Mouse (Mus musculus) cerebellum, adult 11-12 months (tissue): Measurements from ENCODE around the gene Rabgap1.
"Not testable (repeated sequence)": the region's sequence is repeated elsewhere in the genome, so short reads cannot be mapped to it uniquely, and the experiment has no call there.

Experiments used
- DNase-seq: peaks from one replicate; pipeline ENCODE4 v3.0.0; 2022

Rabgap1 gene

DNA sequence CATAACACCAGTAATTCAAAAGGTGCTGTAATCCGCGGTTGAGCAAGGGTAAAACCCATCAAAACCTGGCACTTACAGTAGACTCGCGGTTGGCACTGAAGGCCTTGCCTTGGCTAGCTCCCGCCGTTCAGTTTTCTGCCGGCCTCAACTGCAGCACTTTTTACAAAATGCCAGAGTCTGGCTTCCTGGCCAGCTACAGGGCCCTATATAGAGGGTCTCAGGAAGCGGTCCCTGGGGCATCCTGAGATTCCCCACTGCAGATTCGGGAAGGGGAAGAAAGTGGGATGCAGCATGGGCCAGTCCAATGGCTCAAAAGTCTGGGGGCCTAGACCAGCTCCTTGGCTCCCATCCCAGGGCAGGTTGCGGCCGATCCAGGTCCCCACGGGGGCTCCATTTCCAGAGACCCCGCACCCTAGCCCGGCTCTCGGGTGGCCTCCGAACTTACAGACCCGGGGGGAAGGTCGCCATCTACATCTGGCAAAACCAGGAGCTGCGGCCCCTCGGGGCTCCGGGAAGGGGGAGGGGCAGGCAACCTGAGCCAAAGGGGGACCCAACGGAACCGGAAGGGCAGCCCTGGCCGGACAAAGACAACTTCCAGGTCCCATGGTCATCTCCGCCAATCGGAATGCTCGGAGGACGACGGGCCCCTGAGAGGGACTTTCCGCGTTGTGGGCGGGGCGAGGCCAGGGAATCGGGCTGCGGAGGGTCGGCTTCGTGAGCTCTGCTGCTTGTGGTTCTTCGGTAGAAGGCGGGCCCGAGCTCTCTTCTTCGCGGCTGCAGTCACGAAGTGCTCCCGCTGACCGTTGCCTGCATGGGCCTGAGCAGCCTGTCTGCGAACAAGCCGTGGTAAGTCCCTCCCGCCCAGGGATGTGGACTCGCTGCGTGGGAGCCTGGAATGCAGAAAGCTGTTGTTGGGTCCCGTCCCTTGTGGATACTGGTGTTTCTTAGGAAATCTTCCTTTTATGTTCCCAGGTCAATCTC is at the start of gene Rabgap1, which contains the start of the genes Zbtb26 and Zbtb6:
Gene Rabgap1 (plus strand): TSS at position 669 of the 981 bp plus-strand sequence.
Gene Zbtb26 (minus strand): TSS at position 525 of the 981 bp plus-strand sequence.
Gene Zbtb6 (minus strand): TSS at position 561 of the 981 bp plus-strand sequence.
- peak; percentile 94 for DNase-seq

DNA sequence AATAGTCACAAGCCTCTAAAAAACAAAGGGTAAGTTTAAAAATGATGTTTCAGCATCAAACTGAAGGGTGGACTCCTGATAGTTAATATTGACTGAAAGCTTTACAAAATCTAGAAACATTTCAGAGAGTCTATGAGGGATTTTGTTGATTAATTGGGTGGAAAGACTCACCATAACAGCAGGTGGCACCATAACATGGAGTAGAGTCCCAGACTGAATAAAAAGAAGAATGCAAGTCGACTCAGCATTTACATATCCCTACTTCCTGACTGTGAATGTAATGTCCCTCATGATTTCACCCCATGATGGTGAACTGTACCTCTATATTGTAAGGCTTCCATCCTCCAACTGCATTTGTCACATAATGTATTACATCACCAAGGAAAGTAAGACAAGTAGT is 47.5 kb upstream of the Rabgap1 start:
- DNase-seq = no peak

DNA sequence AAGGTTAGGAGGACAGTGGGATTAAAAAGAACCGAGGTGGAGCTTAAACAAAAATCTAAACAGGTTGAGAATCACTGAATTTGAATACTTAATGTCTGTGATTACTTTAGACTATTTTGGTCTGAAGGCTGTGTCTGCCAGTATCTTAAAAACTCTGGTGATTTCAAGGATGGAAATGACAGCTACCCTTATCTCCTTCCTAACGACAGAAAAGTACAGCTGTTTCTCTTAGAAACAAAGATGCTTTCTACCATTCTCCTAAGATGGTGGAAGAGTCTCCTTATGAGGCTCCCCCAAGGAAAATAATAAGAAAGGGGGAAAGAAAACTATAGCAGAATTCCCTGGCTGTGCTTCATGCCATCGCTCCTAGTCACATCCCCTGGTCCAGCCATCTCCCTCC is 21.2 kb upstream of the Rabgap1 start:
- no peak for DNase-seq

DNA sequence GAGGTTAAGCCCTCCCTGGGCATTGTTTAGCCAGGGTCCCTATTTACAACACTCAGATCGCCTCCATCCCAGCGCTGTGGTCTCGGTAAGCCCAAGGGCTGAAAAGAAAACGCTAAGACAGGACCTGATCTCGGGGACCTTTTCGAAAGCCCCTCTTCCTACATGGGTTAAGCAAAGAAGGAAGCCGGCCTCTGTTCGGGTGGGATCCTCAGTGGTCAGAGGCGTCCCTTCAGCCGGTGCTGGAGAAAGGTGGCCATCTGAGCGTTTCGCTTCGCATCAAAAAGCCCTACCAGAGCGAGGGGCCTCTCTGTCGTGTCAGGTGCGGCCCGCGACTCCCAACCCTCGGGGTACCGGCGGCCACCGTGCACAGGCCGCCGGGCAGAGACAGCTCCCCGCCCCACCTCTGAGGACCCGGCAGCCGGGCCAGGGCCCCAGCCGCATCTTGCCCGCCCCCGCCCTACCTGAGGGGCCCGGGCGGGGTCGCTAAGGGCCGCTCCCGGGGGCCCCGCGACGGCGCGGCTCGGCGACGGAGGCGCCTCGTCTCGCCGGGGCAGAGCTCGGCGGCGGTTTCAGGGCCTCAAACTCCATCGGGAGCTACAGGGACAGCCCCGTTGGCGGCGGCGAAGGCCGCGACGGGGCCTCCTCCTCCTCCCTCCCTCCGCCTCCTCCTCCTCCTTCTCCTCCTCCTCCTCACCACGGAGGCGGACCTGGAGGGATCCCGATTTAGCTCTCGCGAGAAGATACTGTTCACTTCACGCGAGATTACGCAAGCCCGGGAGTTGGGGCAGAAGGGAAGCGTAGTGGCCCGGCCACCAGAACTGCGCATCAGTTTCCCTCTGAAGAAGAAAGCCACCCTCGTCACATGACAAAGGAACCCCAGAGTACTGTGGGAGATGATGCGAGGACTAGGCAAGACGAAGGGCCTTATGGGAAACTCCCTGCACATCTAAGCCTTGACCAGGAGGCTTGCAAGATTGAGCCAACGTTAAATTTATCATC is 20.5 kb upstream of the Rabgap1 start, which contains the start of gene Rc3h2:
Gene Rc3h2 (minus strand): TSS at position 598 of the 999 bp plus-strand sequence.
- peak; percentile 98 for DNase-seq

DNA sequence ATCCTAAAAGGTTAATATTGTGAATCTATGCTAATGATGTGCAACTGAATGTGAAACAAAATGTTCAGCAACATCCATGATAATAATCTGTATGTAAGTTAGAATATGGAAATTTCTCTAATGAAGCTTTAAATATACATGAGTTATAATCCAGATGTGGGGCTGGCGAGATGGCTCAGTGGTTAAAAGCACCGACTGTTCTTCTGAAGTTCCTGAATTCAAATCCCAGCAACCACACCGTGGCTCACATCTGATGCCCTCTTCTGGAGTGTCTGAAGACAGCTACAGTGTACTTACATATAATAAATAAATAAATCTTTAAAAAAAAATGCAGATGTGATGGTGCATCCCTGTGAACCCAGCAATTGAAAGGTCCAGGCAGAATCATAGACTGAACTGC is 19.4 kb upstream of the Rabgap1 start:
- peak; percentile 26 for DNase-seq

DNA sequence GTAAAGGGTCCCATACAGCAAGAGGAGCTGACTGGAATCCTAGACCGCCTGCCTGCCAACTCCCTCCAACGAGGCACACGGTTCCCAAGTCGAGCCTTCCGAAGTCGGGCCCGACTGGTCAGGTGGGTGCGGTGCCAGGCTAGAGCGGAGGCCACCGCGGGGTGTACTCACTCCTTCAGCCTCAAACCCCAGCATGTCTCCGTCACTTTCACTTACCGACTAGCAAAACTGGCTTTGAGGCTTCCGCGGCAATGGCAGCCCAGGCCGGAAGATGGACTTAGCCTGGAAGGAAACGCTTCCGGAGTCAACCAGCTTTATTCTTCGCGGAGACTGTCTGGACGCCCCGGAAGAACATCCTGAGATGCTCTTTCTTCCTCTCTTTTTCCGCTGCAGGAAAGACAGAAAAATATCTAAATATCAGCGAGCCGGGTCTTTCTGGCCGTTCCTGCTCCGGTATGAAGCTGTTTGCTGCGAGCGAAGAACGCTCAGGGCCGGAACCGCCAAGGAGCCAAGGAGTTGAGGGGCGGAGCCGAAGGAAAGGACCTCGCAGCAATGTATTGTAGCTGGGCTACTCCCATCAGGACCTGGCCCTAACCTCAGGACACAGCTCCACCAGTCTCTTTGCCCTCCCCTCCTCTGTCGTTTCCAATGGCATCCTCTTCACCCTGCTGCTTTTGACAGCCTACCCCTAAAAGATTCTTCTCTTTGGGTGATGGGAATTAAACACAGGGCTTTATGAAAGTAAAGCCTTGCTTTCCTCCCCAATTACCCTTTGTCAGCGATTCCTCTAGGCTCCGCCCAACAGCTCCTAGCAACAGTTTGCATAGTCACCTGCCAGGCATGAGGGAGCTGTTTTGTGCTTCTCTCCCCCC is 12.2 kb upstream of the Rabgap1 start:
- DNase-seq = peak; percentile 87

DNA sequence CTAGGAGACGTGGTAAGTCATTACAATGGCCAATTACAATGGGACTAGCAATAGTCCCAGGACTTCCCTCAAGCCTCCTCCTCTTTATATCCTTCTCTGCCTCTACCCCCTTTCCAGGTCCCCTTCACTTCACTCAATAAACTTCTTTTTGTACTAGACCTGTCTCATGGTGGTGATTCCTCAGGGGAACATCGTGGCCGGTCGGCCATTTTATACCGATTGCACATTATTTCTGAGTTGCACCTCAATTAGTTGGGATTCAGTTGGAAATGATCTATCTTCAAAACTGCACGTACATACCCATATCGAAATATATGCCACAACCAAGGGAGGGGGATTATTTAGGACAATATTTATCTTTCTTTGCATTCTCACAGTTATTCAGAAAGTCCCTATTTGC is 11.5 kb upstream of the Rabgap1 start:
- no peak for DNase-seq

DNA sequence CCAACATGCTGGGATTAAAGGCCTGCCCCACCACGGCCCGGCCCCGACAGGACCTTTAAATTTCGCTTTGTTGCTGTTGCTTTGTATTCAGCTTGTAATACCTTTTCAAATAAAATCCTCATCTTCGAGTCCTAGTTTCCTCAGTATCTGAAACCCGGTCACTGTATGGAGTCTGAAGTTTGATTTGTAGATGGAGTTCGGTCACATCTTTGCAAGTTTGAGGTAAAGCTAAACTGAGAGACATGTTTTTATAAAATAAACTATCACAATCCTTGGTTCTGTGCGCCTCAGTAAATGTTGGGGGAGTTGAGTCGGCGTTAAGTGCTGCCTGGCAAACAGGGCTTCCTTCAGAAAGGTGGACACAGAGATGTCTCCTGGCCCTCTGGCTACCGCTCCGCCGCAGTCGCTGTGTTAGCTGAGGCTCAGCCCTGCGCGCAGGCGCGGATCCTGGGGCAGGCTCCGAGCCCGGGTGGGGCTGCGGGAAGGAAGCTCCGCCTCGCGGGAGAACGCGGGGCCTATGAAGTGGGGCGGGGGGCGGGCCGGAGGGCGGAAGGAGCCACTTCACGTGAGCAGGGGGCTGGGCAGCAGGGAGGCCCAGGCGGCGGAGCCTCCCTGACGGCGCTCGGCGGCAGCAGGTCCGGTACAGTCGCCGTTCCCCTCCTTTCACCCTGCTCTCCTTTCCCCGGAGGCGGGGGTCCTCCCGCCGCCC is 8.7 kb downstream of the Rabgap1 start:
- peak; percentile 94 for DNase-seq

DNA sequence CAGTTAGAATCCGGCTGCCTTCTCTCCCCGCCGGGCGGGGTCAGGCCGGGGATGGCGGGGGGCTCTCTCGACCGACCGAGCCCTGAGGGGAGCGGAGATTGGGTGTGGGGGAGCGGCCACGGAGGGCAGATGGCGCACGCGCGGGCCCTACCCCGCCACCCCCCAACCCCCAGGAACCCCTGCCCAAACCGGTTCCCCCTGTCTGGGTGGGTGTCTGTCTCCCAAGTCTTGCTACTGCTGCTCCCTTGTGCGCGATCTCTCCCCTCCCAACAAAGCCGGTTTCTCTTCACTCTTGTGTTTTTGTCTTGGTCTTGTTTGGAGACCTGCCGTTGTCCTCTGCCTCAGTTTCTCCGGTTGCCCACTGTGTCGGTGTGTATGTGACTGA is 9.3 kb downstream of the Rabgap1 start:
- DNase-seq = no peak

DNA sequence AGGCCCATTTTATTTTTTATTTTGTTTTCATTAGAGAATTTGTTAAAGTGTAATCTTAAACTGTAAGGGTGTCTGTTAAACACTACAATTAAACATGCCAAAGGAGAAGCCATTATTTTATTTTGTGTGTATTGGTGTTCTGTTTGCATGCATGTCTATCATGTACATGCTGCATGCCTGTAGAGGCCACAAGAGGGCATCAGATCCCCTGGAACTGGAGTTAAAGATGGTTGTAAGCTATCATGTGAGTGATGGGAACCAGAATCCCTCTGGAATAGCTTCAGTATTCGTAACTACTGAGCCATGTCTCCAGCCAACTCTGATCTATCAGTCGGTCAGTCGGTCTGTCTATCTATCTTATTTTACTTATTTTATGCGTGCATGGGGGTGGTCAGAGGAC is 17.6 kb downstream of the Rabgap1 start:
- no peak for DNase-seq

DNA sequence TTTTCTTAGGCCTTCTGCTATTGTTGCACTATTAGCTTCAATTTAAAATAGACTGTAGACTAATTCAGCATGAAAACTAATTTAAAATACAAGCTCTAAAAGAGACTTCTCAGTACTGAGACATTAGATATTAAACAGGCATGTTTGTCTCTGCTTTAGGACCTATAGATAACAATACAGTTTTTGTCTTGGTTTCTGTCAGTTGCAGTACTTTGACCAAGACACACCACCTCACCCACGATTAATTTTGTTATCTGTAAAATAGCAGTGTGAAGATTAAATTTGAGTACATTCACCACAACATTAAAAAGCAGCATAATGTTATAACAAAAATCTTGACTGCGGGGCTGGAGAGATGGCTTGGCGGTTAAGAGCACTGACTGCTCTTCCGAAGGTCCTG is 23.2 kb downstream of the Rabgap1 start:
- no peak for DNase-seq

DNA sequence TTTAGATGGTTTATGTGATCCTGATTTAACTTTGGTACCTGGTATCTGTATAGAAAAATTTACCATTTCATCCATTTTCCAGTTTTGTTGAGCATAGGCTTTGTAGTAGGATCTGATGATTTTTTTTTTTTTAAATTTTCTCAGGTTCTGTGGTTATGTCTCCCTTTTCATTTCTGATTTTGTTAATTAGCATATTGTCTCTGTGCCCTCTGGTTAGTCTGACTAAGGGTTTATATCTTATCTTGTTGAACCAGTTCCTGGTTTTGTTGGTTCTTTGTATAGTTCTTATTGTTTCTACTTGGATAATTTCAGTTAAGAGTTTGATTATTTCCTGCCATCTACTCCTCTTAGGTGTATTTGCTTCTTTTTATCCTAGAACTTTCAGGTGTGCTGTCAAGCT is 36.5 kb downstream of the Rabgap1 start:
- no peak for DNase-seq

DNA sequence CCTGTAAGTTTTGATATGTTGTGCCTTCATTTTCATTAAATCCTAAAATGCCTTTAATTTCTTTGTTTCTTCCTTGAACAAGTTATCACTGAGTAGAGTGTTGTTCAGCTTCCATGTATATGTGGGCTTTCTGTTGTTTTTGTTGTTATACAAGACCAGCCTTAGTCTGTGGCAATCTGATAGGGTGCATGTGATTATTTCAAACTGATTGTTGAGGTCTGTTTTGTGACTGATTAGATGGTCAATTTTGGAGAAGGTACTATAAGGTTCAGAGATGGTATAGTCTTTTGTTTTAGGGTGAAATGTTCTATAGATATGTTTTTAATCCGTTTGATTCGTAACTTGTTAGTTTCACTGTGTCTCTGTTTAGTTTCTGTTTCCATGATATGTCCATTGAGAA is 37.0 kb downstream of the Rabgap1 start:
- no peak for DNase-seq

DNA sequence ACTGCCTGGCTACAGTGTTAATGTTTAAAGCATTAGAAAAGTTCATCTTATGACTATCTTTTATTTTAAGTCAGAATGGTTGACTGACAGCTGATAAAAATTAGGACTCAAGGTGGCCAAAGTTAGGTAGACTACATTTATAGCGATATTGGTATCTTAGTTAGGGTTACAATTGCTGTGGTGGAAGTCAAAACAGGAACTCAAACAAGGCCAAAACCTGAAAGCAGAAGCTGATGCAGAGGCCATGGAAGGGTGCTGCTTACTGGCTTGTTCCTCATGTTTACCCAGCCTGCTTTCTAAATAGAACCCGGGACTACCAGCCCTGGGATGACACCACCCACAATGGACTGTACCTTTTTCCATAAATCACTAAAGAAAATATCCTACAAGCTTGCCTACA is 41.1 kb downstream of the Rabgap1 start:
- DNase-seq = no peak

DNA sequence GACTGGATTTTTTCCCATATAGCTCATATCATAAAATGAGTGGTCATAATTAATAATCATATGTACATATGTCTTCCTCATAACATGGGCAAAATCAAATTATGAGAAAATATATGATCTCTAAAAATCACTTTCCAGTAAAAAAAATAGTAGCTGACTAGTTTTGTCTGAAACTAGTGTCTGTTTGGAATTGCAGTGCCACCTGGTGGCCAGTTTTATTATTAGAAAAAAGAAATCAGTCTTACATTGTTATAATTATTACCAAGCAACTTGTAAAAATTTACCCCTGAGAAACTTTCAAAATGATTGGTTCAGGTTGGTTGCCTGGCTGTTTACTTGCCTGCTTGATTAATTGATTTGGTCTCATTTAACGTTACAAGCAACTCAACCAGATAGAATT is 42.3 kb downstream of the Rabgap1 start:
- DNase-seq = no peak

DNA sequence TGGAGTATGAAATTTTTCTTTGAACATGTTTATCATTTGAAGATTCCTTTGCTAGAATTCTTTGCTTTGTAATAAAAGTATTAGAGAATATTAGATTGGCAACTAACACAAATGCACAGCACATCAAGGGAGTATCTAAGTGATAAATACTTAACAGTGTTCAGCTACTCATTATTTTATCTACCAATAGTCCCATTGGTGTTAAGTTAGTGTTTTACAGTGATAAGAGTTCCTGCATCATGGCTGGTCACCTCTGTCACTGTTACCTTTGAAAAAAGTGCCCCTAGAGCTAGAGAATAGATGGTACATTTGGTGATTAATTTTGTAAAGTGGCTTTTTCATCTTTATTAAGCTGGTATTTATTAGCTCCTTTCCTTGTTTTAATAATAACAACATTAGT is 43.3 kb downstream of the Rabgap1 start:
- DNase-seq = no peak

DNA sequence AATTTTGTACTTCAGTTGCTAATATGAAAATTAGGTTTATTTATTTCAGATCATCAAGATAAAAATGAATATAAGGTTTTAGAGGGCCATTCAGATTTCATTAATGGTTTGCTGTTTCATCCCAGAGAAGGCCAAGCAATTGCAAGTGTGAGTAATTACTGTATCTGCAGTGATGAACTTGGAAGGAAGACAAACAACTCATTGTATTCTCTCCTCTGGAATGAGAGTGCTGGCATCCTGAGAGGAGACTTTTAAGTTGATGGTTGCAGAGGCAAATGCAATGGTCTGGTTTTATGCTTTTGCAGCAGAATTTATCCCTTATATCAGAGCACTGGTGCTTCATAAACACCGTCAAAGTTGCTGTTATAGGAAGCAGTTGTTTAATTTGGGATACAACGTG is 45.9 kb downstream of the Rabgap1 start:
- DNase-seq = no peak

DNA sequence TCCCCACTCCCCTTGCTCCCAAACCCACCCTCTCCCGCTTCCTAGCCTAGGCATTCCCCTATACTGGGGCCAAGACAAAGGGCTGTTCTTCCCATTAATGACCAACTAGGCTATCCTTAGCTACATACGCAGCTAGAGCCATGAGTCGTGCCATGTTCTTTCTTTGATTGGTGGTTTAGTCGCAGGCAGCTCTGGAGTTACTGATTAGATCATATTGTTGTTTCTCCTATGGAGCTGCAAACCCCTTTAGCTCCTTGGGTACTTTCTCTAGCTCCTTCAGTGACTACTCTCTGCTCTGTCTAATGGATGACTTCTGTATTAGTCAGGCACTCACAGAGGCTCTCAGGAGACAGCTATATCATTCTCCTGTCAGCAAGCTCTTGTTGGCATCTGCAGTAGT is 54.2 kb downstream of the Rabgap1 start:
- DNase-seq = no peak

DNA sequence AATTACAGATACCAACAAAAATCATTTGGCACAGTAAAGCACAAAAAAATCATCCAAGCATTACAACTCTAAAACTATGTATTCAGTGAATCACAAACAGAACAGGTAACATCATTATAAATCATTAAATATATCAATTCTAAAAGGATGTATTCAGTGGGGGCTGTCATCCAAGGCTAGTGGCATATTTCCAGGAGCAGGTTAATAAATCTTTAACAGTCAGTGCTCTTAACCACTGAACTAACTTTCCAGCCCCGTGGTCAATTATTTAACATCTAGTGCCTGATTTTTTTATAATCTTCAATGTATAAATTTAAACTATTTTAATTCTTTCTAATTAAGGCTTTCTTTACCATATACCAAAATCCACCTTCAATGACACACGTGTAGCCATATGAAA is 62.8 kb downstream of the Rabgap1 start:
- not testable (repeated sequence) for DNase-seq

DNA sequence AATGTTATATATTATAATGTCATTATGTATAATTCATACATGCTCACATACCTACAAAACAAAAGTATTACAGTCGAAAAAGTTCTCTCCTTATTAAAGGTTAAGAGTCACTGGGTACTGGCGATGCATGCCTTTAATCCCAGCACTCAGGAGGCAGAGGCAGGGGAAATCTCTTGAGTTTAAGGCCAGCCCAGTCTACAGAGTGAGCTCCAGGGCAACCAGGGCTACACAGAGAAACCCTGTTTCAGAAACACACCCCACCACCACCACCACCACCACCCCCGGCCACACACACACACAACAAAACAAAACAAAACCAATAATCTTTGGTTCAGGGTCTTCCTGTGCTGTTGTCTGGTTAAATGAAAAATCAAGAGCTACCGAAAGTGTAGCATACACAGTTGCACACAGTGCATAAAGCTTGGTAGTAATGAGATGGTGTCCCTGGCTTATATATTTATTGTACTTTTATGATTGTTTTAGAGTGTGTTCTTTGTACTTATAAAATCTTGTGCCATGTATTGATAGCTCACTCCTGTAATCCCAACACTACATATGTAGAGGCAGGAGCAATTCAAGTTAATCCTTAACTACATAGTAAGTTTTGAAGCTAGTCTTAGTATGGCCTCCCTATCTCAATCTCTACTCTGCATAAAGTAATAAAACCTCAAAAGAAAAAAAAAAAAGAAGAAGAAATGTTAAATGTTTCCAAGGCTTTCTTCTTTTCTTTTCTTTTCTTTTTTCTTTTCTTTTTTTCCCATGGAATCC is 68.2 kb downstream of the Rabgap1 start:
- no peak for DNase-seq
